Mouse (Mus musculus) heart, adult 9 months (tissue): ENCODE measurements around the gene Zscan5b.
A peak's percentile ranks its signal among the peaks of the same experiment; 100 is the strongest.
"Not testable (repeated sequence)": the region's sequence is repeated elsewhere in the genome, so short reads cannot be mapped to it uniquely, and the experiment has no call there.

Experiments used
- DNase-seq, 2 experiments: peaks; one replicate each; pipeline ENCODE4 v3.0.0; 2022; ENCODE audit warnings: low spot score in 2 of 2

The Zscan5b gene

DNA sequence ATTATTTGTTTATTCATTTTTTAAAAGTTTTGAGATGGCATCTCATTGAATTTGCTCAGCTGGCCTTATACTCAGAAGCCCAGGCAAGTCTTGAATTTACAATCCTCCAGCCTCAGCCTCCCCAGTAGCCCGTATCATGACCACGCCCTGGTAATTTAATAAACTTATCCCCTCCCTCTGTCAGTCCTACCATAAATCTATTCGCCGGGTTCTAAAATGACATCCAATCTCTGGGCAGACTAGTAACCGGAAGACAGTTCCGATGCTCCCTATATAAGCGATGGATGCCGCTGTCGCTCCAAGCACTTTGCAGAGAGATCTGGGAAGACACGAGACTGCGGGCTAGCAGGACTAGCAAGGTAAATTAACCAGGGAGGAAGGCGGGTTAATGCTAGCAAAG is at the start of gene Zscan5b:
TSS of gene Zscan5b (plus strand) at position 301 of the 400 bp plus-strand sequence.
- no peak for DNase-seq

GRCm38 (mm10) chr7:6172674-6173244 is 49.3 kb upstream of the Zscan5b start:
- DNase-seq = no peak

- DNase-seq = no peak
These were observed 48.2 kb upstream of the Zscan5b start for GRCm38 (mm10) chr7:6173872-6174271.

DNA sequence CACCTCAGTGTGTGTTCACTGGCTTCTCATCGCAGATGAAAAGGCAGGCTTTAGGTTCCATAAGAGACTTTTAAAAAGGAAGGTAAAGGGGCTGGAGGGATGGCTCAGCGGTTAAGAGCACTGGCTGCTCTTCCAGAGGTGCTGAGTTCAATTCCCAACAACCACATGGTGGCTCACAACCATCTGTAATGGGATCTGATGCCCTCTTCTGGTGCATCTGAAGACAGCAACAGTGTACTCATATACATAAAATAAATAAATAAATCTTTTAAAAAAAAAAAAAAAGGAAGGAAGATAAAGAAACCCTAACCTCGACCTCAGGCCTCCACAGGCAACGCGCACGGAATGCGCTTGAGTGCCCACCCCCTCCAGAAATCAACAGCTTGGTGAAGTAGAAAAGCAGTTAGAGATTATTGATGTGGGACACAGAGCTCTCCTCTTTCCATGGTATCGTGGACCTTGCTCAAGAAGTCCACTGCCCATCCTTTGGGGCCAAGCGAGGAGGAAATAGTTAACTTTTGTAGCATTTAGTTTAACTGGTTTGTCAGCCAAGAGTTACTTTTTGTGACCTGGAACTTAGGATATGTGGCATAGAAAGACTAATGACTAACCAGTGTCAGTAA is 47.6 kb upstream of the Zscan5b start:
- DNase-seq = not testable (repeated sequence)

- no peak for DNase-seq
These were observed 43.1 kb upstream of the Zscan5b start for GRCm38 (mm10) chr7:6179013-6179412.

GRCm38 (mm10) chr7:6182882-6183281 is 39.2 kb upstream of the Zscan5b start:
- no peak for DNase-seq

DNA sequence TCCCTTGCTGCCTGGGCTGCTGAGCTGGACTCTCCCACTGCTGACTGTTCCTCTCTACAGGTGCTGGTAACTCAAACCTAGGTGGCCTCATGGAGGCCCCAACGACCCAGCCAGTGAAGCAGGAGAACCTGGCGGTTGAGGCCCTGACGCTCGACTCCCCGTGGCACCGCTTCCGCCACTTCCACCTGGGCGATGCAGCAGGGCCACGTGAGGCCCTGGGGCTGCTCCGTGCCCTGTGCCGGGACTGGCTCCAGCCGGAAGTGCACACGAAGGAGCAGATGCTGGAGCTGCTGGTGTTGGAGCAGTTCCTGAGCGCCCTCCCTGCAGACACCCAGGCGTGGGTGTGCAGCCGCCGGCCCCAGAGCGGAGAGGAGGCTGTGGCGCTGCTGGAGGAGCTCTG is 38.3 kb upstream of the Zscan5b start:
- no peak for DNase-seq

DNA sequence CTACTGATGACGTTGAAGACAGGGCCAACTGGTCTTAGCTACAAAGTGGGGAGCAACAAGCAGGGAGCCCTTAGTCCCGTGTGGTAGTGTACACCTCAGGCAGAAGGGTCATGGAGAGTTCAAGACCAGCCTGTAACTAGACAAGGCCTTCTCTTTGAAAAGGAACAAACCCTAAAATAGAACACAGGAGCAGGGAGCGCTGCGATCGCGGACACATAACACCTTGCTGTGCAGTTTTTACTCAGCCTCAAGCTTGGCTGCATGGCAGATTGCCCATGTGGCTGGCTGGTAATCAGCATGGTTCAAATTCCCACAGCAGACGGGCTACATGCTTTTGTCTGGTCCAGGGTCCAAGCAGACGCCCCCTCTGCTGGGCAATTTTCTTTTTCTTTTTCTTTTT is 37.6 kb upstream of the Zscan5b start:
- DNase-seq = no peak

DNA sequence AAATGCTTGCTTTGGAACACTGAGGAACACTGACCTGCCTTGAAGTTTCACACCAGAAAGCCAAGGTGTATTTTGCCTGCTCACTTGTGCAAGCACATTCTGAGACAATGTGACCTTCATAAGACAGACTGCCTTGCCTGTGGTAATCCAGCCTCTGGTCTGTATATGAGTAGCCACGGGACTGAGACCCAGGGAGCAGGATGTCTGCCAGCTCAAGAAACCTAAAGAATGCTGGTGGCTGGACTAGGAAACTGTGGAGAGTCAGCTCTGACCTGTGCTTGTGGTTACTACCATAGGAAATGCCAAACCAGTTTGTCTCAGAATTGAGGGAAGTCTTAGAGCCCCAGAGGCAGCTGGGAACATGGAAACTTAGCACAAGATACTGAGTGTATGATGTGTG is 36.7 kb upstream of the Zscan5b start:
- no peak for DNase-seq

DNA sequence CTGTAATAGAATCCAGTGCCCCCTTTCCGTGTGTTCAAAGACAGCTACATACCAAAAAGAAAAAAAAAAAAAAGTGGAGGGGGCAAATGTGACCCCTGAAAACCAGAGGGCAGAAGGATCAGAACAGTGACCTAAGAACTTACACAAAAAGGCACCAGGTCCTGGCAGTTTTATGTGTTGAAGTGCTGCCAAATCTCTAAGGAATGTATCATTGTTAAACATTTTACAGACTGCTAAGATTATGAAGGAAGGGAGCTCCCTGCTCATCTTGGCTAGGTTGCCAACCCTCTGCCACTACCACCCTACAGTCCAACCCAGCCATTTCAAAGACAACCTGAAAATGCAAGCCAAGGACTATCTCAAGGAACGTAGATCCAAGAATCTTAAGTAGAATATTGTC is 35.9 kb upstream of the Zscan5b start:
- no peak for DNase-seq

GRCm38 (mm10) chr7:6186756-6187155 is 35.3 kb upstream of the Zscan5b start:
- DNase-seq = no peak

DNA sequence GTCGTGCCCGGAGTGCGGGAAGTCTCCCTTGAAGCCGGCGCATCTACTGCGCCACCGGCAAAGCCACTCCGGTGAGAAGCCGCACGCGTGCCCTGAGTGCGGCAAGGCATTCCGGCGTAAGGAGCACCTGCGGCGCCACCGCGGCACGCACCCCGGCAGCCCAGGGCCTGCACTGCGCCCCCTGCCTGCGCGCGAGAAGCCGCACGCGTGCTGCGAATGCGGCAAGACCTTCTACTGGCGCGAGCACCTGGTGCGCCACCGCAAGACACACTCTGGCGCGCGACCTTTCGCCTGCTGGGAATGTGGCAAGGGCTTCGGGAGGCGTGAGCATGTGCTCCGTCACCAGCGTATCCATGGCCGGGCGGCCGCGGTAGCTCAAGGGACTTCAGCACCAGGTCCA is 32.5 kb upstream of the Zscan5b start:
- DNase-seq = no peak

DNA sequence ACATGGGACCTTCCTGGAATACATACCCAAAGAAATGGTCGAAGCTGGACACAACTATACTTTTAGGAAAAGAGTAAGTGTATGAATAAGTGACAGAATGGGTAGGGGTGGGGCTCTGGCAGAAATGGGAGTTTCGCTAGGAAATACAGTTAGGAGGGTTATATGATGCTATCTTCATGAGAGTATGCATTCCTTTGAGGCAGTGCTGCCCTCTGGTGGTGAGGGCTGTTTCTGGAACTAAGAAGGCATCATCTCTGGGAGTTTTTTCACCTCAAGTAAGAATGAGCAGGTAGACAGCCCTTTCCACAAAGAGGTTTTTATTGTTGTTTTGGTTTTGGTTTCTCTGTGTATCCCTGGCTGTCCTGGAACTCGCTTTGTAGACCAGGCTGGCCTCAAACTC is 30.7 kb upstream of the Zscan5b start:
- peak; percentile 9 to 60 for DNase-seq

- peak in 1 of 2 experiments; percentile 10 for DNase-seq
These were observed 27.9 kb upstream of the Zscan5b start for GRCm38 (mm10) chr7:6194129-6194528.

DNA sequence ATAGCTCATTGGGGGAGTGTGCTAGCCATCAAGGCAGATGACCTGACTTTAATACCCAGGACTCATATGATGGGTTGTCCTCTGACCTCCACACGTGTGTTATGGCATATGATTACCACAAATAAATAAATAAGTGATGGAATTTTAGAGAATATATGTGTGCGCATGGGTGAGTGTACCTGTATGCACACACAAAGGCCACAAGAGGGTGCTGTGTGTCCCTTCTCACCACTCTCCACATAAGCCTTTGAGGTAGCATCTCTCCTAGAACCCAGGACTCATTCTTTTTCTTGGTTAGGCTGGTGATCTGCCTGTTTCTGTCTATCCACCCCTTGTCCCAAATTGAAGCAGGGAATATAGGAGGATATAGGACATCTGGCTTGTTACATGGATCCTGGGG is 26.3 kb upstream of the Zscan5b start:
- no peak for DNase-seq

- no peak for DNase-seq
These were observed 25.3 kb upstream of the Zscan5b start, which contains the start of gene Galp for GRCm38 (mm10) chr7:6196790-6197189. Gene Galp (plus strand): TSS chr7:6197090.

DNA sequence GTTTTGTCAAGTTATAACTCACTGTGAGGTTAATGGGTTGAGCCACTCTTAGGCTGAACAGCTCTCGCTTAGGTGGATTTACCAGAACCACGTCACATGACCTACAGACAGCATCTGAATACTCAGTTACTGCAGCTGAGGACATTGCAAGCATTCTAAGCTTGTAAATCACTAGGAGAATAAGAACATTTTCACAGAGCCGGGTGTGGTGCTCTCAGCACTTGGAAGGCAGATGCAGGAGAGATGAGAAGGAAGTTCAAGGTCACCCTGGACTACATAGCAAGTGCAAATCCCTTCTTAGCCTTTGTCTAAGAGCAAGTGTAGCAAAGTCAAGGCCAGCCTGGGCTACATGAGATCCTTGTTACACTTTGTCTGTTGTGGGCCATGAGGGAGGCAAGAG is 17.9 kb upstream of the Zscan5b start:
- DNase-seq = no peak

DNA sequence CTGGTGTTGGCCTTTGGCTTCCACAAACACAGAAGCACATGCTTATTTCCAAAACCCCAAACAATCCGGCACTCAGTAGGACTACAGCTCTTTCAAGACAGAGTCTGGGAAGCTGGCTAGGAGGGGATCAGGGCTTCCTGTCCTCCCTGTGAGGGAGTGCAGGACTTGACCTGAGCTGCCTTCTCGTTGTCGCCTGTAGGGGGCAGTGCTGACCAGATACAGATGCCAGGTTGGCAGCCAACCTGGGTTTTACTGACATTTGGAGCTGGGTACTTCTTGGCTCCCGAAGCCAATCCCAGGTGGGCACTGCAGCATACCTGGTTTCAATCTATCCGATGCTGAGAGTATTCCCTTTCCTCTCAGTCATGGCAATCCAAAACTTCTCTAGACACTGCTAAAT is 8.9 kb upstream of the Zscan5b start:
- DNase-seq = no peak

- DNase-seq = not testable (repeated sequence)
These were observed 7.4 kb upstream of the Zscan5b start for GRCm38 (mm10) chr7:6214691-6215090.

DNA sequence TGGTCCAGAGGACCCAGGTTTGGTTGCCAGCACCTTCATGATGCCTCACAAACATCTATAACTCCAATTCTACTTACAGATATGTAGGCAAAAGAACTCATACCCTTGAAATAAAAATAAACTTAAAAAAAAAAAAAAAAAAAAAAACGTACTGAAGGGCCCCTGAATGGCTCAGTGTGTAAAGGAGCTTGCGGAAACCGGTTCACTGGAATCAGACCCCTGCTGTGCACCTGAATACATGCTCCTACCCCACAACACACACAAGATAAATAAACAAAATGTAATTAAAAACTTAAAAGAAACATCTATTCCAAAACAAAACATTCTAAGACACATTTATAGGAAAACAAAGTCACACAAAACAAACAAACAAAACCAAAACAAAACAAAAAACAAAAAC is 1.9 kb upstream of the Zscan5b start:
- DNase-seq = no peak

DNA sequence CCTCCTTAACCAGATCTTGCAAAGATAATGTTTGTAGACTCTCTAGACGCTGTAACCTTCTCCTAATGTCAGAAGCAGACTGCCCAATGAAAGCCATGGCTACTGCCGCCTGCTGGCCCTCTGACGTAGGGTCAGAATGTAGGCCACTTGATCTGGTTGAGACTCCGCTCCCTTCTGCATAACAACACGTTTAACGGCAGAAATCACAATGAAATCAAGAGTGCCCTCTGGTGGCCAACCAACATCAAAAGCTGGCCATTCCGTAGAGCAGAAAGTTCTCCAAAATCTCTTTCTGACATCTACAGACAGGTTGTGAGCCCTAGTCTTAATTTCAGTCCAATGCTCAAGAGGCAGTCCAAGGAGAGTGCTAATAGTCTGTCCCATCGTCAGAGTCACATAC is 6.4 kb downstream of the Zscan5b start:
- not testable (repeated sequence) for DNase-seq

- DNase-seq = no peak
These were observed 17.7 kb downstream of the Zscan5b start for GRCm38 (mm10) chr7:6239787-6240186.

GRCm38 (mm10) chr7:6240841-6241425 is 18.9 kb downstream of the Zscan5b start:
- DNase-seq = not testable (repeated sequence)
